Mouse (Mus musculus) cerebral cortex, adult 2 months (tissue): ENCODE results near the gene Zbtb16.

Experiments used
- WGBS: fragments of 180-500 bp; shearing (Covaris S2); methylation state at CpG from one replicate; pipeline ENCODE4 v1.1.7; 2018; 5-methylcytosine and 5-hydroxymethylcytosine counted together

Gene Zbtb16

GRCm38 (mm10) chr9:48803460-48804240, 32.4 kb downstream of the Zbtb16 start:
- 59% methylated on average over 27 of the region's 27 CpGs for WGBS

GRCm38 (mm10) chr9:48802374-48802773, 33.6 kb downstream of the Zbtb16 start:
- WGBS: 62% methylated on average over 5 of the region's 5 CpGs

- 57% methylated on average over 5 of the region's 5 CpGs for WGBS
These were observed 34.7 kb downstream of the Zbtb16 start for GRCm38 (mm10) chr9:48801322-48801721.

GRCm38 (mm10) chr9:48800627-48801026, 35.4 kb downstream of the Zbtb16 start:
- WGBS: 45% methylated on average over 8 of the region's 8 CpGs

- 67% methylated on average over 6 of the region's 6 CpGs for WGBS
These were observed 38.0 kb downstream of the Zbtb16 start for GRCm38 (mm10) chr9:48798044-48798443.

GRCm38 (mm10) chr9:48796267-48796822, 39.7 kb downstream of the Zbtb16 start:
- WGBS: 56% methylated on average over 11 of the region's 11 CpGs

GRCm38 (mm10) chr9:48795740-48796139, 40.3 kb downstream of the Zbtb16 start:
- WGBS: 49% methylated on average over 10 of the region's 10 CpGs

- 60% methylated on average over 8 of the region's 8 CpGs for WGBS
These were observed 40.9 kb downstream of the Zbtb16 start for GRCm38 (mm10) chr9:48795095-48795494.

GRCm38 (mm10) chr9:48794463-48794862, 41.6 kb downstream of the Zbtb16 start:
- WGBS: 69% methylated on average over 2 of the region's 2 CpGs

- WGBS: 73% methylated on average over 4 of the region's 4 CpGs
These were observed 42.3 kb downstream of the Zbtb16 start for GRCm38 (mm10) chr9:48793638-48794188.

- WGBS: 73% methylated on average over 10 of the region's 10 CpGs
These were observed 45.4 kb downstream of the Zbtb16 start for GRCm38 (mm10) chr9:48790575-48790974.

- WGBS: 54% methylated on average over 9 of the region's 9 CpGs
These were observed 48.1 kb downstream of the Zbtb16 start for GRCm38 (mm10) chr9:48787906-48788410.

GRCm38 (mm10) chr9:48787321-48787720, 48.7 kb downstream of the Zbtb16 start:
- WGBS: 68% methylated on average over 1 of the region's 1 CpGs

- 69% methylated on average over 6 of the region's 6 CpGs for WGBS
These were observed 49.2 kb downstream of the Zbtb16 start for GRCm38 (mm10) chr9:48786814-48787213.

- WGBS: 76% methylated on average over 6 of the region's 6 CpGs
These were observed 51.1 kb downstream of the Zbtb16 start for GRCm38 (mm10) chr9:48784937-48785336.

- WGBS: 53% methylated on average over 4 of the region's 4 CpGs
These were observed 52.7 kb downstream of the Zbtb16 start for GRCm38 (mm10) chr9:48783292-48783691.

- 61% methylated on average over 15 of the region's 15 CpGs for WGBS
These were observed 53.5 kb downstream of the Zbtb16 start for GRCm38 (mm10) chr9:48782284-48783060.

- WGBS: 44% methylated on average over 7 of the region's 7 CpGs
These were observed 59.8 kb downstream of the Zbtb16 start for GRCm38 (mm10) chr9:48776268-48776667.

- WGBS: 47% methylated on average over 2 of the region's 2 CpGs
These were observed 60.5 kb downstream of the Zbtb16 start for GRCm38 (mm10) chr9:48775561-48775960.

GRCm38 (mm10) chr9:48773710-48774109, 62.3 kb downstream of the Zbtb16 start:
- 87% methylated on average over 8 of the region's 8 CpGs for WGBS

- WGBS: 90% methylated on average over 6 of the region's 6 CpGs
These were observed 62.9 kb downstream of the Zbtb16 start for GRCm38 (mm10) chr9:48773130-48773529.

- WGBS: 71% methylated on average over 6 of the region's 6 CpGs
These were observed 64.5 kb downstream of the Zbtb16 start for GRCm38 (mm10) chr9:48771504-48771903.
